Comparison of ENCODE assay signal across 9 mouse cellular contexts in genomic region chr17:70968606-70969191, GRCm38 (mm10). TPM values are rescaled to one million over a fixed set of nuclear protein-coding genes. Genes with fewer than 3 reads are reported as not detected.
DNase-seq lines count a peak whose midpoint lies in the region; ATAC-seq and TF ChIP-seq lines count a peak whose summit lies in the region.
"Had no signal": no experiment of that assay in that cellular context is flagged by ENCODE, and none has a peak within 500 bp of the region (broad histone marks: within the 10 kb centered on the region; RNA-seq: fewer than 3 reads in every experiment).

No protein-coding gene starts in this region.

- no peak for TF ChIP-seq POLR2A in cerebellum, adult 2 months (IDR thresholded peaks at IDR 0.05; ENCODE audit: borderline replicate concordance, insufficient read depth, low read length)

- TF ChIP-seq CTCF in cerebellum, adult 2 months (IDR thresholded peaks at IDR 0.05; ENCODE audit: borderline replicate concordance, insufficient read depth, low read depth, low read length): peak; percentile 49; the same call in 1 of the 2 replicates
- peak; percentile 82 for TF ChIP-seq CTCF in intestine, postnatal 0 days (IDR thresholded peaks at IDR 0.05; ENCODE audit: low read depth)
- TF ChIP-seq CTCF in stomach, postnatal 0 days (IDR thresholded peaks at IDR 0.05; ENCODE audit: low read depth): peak; percentile 86

- H3K27me3 ChIP-seq in cerebellum, adult 2 months (ENCODE audit: control insufficient read depth, insufficient read depth, low read length): no peaks in the 10 kb centered on the region
- no peaks in the 10 kb centered on the region for H3K27me3 ChIP-seq in intestine, postnatal 0 days (replicated peaks; ENCODE audit: control insufficient read depth, insufficient read depth, low read length)
- no peaks in the 10 kb centered on the region for H3K27me3 ChIP-seq in stomach, postnatal 0 days (ENCODE audit: control insufficient read depth, insufficient read depth, low read length)
- H3K27me3 ChIP-seq: hindbrain, embryonic 15.5 days had no signal

- H3K4me2 ChIP-seq in intestine, postnatal 0 days (replicated peaks; ENCODE audit: low read depth): no peak overlapping the region; the same call in 1 of the 2 replicates
- H3K4me2 ChIP-seq in stomach, postnatal 0 days (replicated peaks; ENCODE audit: low read depth): no peak overlapping the region
- H3K4me2 ChIP-seq: hindbrain, embryonic 15.5 days had no signal

- no peaks in the 10 kb centered on the region for H3K4me1 ChIP-seq in cerebellum, adult 2 months (ENCODE audit: control insufficient read depth, insufficient read depth, low read length)
- no peaks in the 10 kb centered on the region for H3K4me1 ChIP-seq in intestine, postnatal 0 days (replicated peaks; ENCODE audit: control insufficient read depth, insufficient read depth, low read length)
- H3K4me1 ChIP-seq in stomach, postnatal 0 days (replicated peaks; ENCODE audit: control insufficient read depth, insufficient read depth): no peaks in the 10 kb centered on the region

- WGBS in cerebellum, adult 2 months: 17% methylated on average over 8 of the region's 8 CpGs
- WGBS in intestine, postnatal 0 days: 13% methylated on average over 8 of the region's 8 CpGs
- 15% methylated on average over 8 of the region's 8 CpGs for whole genome bisulfite sequencing in stomach, postnatal 0 days

- TF ChIP-seq EP300 in stomach, postnatal 0 days (optimal IDR thresholded peaks at IDR 0.05): no peak

- peak; percentile 20; the same call in 1 of the 2 replicates for ATAC-seq in intestine, postnatal 0 days
- ATAC-seq in stomach, postnatal 0 days (ENCODE audit: low FRiP score, low TSS enrichment): peak; percentile 56

- H3K9ac ChIP-seq in intestine, postnatal 0 days (ENCODE audit: low read depth, low read length): no peak overlapping the region
- no peak overlapping the region for H3K9ac ChIP-seq in stomach, postnatal 0 days (ENCODE audit: low read length)
- H3K9ac ChIP-seq: hindbrain, embryonic 15.5 days had no signal

- H3K4me3 ChIP-seq in cerebellum, adult 2 months (replicated peaks; ENCODE audit: insufficient read depth, low read depth, low read length): no peak overlapping the region
- H3K4me3 ChIP-seq in intestine, postnatal 0 days (ENCODE audit: low read depth, low read length): no peak overlapping the region
- no peak overlapping the region for H3K4me3 ChIP-seq in stomach, postnatal 0 days (ENCODE audit: low read depth, low read length)
- H3K4me3 ChIP-seq: hindbrain, embryonic 15.5 days had no signal

- H3K27ac ChIP-seq in cerebellum, adult 2 months (ENCODE audit: insufficient read depth, low read length): no peak overlapping the region
- no peak overlapping the region for H3K27ac ChIP-seq in intestine, postnatal 0 days (ENCODE audit: low read depth, low read length)
- no peak overlapping the region for H3K27ac ChIP-seq in stomach, postnatal 0 days (replicated peaks)
- H3K27ac ChIP-seq: hindbrain, embryonic 15.5 days had no signal

- no peak for DNase-seq in cerebellum, adult 2 months
- DNase-seq in cerebellum, adult 18-20 months: no peak
- peak; percentile 87 for DNase-seq in 3T3-L1 (ENCODE audit: low read depth, low spot score)
- peak; percentile 86 for DNase-seq in embryo, embryonic 10.5 days (ENCODE audit: low spot score)
- DNase-seq in stomach, postnatal 0 days (ENCODE audit: low spot score): peak; percentile 37
- DNase-seq in cerebellum, postnatal 25 days: no peak
- DNase-seq in spleen, postnatal 10 days (ENCODE audit: low spot score in 2 of 2): no peak

- peaks cover 11% of the 10 kb centered on the region for H3K36me3 ChIP-seq in intestine, postnatal 0 days (ENCODE audit: control insufficient read depth, insufficient read depth)
- peaks cover 3% of the 10 kb centered on the region; the same call in 1 of the 2 replicates for H3K36me3 ChIP-seq in stomach, postnatal 0 days (ENCODE audit: control insufficient read depth, insufficient read depth, low read length)

- no peaks in the 10 kb centered on the region for H3K9me3 ChIP-seq in intestine, postnatal 0 days (ENCODE audit: control insufficient read depth)
- no peaks in the 10 kb centered on the region for H3K9me3 ChIP-seq in stomach, postnatal 0 days (ENCODE audit: control insufficient read depth, low read length)
- H3K9me3 ChIP-seq: hindbrain, embryonic 15.5 days had no signal

RNA-seq across cellular contexts. Expression of gene Myom1, which starts 33.7 kb away (rescaled TPM):
- 1.6 and 2.4 TPM in 2 replicates for polyA plus RNA-seq in cerebellum, adult 2 months (2012; rRNA removed)
- 8.9 and 12.4 TPM in 2 replicates for polyA plus RNA-seq in intestine, postnatal 0 days (2015; fragmentation: Nextera tagmentation; extraction: Ambion mirVana)
- polyA plus RNA-seq in stomach, postnatal 0 days (2015; fragmentation: Nextera tagmentation; extraction: Ambion mirVana): 9.6 and 9.8 TPM in 2 replicates

RNA-seq across cellular contexts. Expression of gene Myl12a, which starts 34.0 kb away (rescaled TPM):
- 47.4 and 47.9 TPM in 2 replicates for polyA plus RNA-seq in cerebellum, adult 2 months (2012; rRNA removed)
- polyA plus RNA-seq in intestine, postnatal 0 days (2015; fragmentation: Nextera tagmentation; extraction: Ambion mirVana): 396 and 417 TPM in 2 replicates
- polyA plus RNA-seq in stomach, postnatal 0 days (2015; fragmentation: Nextera tagmentation; extraction: Ambion mirVana): 497 and 534 TPM in 2 replicates

Comparison
In these comparisons a context has a peak if more than half of its experiments do, and no peak if none do; other contexts are left out.
1. DNase-seq: peak in 3T3-L1 (single experiment), embryo, embryonic 10.5 days (single experiment) and stomach, postnatal 0 days (single experiment); none in cerebellum, adult 2 months (0 of 2), cerebellum, adult 18-20 months (0 of 2), cerebellum, postnatal 25 days (0 of 2) and spleen, postnatal 10 days (0 of 2).
2. Peak in every context shown above with its lines, with median percentiles within 50 percentile points of each other: CTCF ChIP-seq.